16 mouse cellular contexts compared by ENCODE assay signal in the genomic region with DNA sequence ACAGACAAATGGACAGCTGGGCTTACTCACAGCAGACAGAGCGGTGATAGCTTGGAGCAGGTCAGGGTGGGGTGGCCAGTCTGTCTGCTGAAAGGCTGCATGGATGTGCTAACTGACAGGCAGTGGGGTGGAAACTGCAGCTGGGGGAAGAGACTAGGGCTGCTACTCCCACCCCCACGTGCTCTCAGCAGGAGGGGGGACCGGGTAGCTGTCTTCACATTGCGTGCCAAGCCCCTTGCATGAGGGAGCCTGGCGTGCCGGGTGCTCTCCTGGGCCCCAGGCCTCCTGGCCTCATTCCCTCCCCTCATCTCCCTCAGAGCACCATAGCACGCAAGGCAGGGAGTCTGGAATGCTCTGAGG. TPM values are rescaled to one million over a fixed set of nuclear protein-coding genes. Genes with fewer than 3 reads are reported as not detected.
DNase-seq lines count a peak whose midpoint lies in the region; ATAC-seq lines count a peak whose summit lies in the region.
"Had no signal": no experiment of that assay in that cellular context is flagged by ENCODE, and none has a peak within 500 bp of the region (broad histone marks: within the 10 kb centered on the region; RNA-seq: fewer than 3 reads in every experiment).

No protein-coding gene starts in this region.

- WGBS in hindbrain, embryonic 10.5 days = 42% methylated on average over 7 of the region's 7 CpGs
- 35% methylated on average over 7 of the region's 7 CpGs for WGBS in hindbrain, embryonic 14.5 days
- WGBS in midbrain, embryonic 13.5 days = 44% methylated on average over 7 of the region's 7 CpGs
- 48% methylated on average over 7 of the region's 7 CpGs for WGBS in midbrain, embryonic 11.5 days
- WGBS in hindbrain, embryonic 13.5 days = 30% methylated on average over 7 of the region's 7 CpGs
- WGBS in neural tube, embryonic 15.5 days = 33% methylated on average over 7 of the region's 7 CpGs

- no peak overlapping the region for H3K4me2 ChIP-seq in hindbrain, embryonic 14.5 days (replicated peaks)
- H3K4me2 ChIP-seq in midbrain, embryonic 13.5 days (replicated peaks) = no peak overlapping the region
- H3K4me2 ChIP-seq in midbrain, embryonic 11.5 days = no peak overlapping the region
- no peak overlapping the region for H3K4me2 ChIP-seq in hindbrain, embryonic 13.5 days
- no peak overlapping the region for H3K4me2 ChIP-seq in neural tube, embryonic 15.5 days
- H3K4me2 ChIP-seq: lung, embryonic 15.5 days; stomach, embryonic 15.5 days had no signal

- DNase-seq in hindbrain, embryonic 10.5 days (ENCODE audit: low spot score) = no peak
- no peak for DNase-seq in hindbrain, embryonic 14.5 days (ENCODE audit: low spot score)
- no peak for DNase-seq in midbrain, embryonic 11.5 days (ENCODE audit: low spot score, missing footprints)
- DNase-seq in thymus, postnatal 36 days = no peak
- DNase-seq: adrenal gland, postnatal 10 days; heart, postnatal 4 days; kidney, adult 18-20 months; layer of hippocampus, postnatal 36 days had no signal

- no peak overlapping the region for H3K9ac ChIP-seq in hindbrain, embryonic 14.5 days
- 0 out of 2 replicates have a peak overlapping the region, but pooled peaks have one; percentile 12 for H3K9ac ChIP-seq in midbrain, embryonic 13.5 days (replicated peaks)
- H3K9ac ChIP-seq in midbrain, embryonic 11.5 days (ENCODE audit: low read length) = no peak overlapping the region
- peak overlapping the region; percentile 43 for H3K9ac ChIP-seq in hindbrain, embryonic 13.5 days
- H3K9ac ChIP-seq in neural tube, embryonic 15.5 days (replicated peaks) = 0 out of 2 replicates have a peak overlapping the region, but pooled peaks have one; percentile 17
- H3K9ac ChIP-seq: lung, embryonic 15.5 days; stomach, embryonic 15.5 days had no signal

- peaks cover 33% of the 10 kb centered on the region for H3K4me1 ChIP-seq in hindbrain, embryonic 10.5 days (replicated peaks)
- peaks cover 22% of the 10 kb centered on the region for H3K4me1 ChIP-seq in hindbrain, embryonic 14.5 days (replicated peaks; ENCODE audit: control insufficient read depth, insufficient read depth, low read length)
- H3K4me1 ChIP-seq in midbrain, embryonic 13.5 days (replicated peaks) = peaks cover 44% of the 10 kb centered on the region
- peaks cover 16% of the 10 kb centered on the region for H3K4me1 ChIP-seq in midbrain, embryonic 11.5 days (ENCODE audit: control insufficient read depth, insufficient read depth, low read length)
- peaks cover 30% of the 10 kb centered on the region for H3K4me1 ChIP-seq in hindbrain, embryonic 13.5 days (replicated peaks)
- peaks cover 23% of the 10 kb centered on the region for H3K4me1 ChIP-seq in neural tube, embryonic 15.5 days
- H3K4me1 ChIP-seq: lung, embryonic 15.5 days; stomach, embryonic 15.5 days had no signal

- H3K27me3 ChIP-seq in hindbrain, embryonic 10.5 days (ENCODE audit: insufficient read depth, poor library complexity, severe bottlenecking) = peaks cover 28% of the 10 kb centered on the region
- 0 out of 2 replicates have a peak, but pooled peaks cover 4% of the 10 kb centered on the region for H3K27me3 ChIP-seq in hindbrain, embryonic 14.5 days (ENCODE audit: control insufficient read depth, insufficient read depth, low read length)
- H3K27me3 ChIP-seq in midbrain, embryonic 13.5 days = peaks cover 43% of the 10 kb centered on the region
- peaks cover 3% of the 10 kb centered on the region; the same call in 1 of the 2 replicates for H3K27me3 ChIP-seq in midbrain, embryonic 11.5 days (ENCODE audit: control insufficient read depth, insufficient read depth, low read length)
- H3K27me3 ChIP-seq in hindbrain, embryonic 13.5 days = peaks cover 37% of the 10 kb centered on the region; the same call in 1 of the 2 replicates
- peaks cover 9% of the 10 kb centered on the region; the same call in 1 of the 2 replicates for H3K27me3 ChIP-seq in neural tube, embryonic 15.5 days (replicated peaks)

- H3K9me3 ChIP-seq in hindbrain, embryonic 10.5 days = no peaks in the 10 kb centered on the region
- no peaks in the 10 kb centered on the region for H3K9me3 ChIP-seq in hindbrain, embryonic 14.5 days (ENCODE audit: control insufficient read depth, low read length)
- no peaks in the 10 kb centered on the region for H3K9me3 ChIP-seq in midbrain, embryonic 13.5 days
- no peaks in the 10 kb centered on the region for H3K9me3 ChIP-seq in midbrain, embryonic 11.5 days (ENCODE audit: control insufficient read depth, low read length)
- no peaks in the 10 kb centered on the region for H3K9me3 ChIP-seq in hindbrain, embryonic 13.5 days
- H3K9me3 ChIP-seq in neural tube, embryonic 15.5 days (replicated peaks) = no peaks in the 10 kb centered on the region
- H3K9me3 ChIP-seq: lung, embryonic 15.5 days; stomach, embryonic 15.5 days had no signal

- H3K4me3 ChIP-seq in hindbrain, embryonic 10.5 days = no peak overlapping the region
- no peak overlapping the region for H3K4me3 ChIP-seq in hindbrain, embryonic 14.5 days (replicated peaks; ENCODE audit: low read length)
- no peak overlapping the region for H3K4me3 ChIP-seq in midbrain, embryonic 13.5 days (replicated peaks)
- H3K4me3 ChIP-seq in midbrain, embryonic 11.5 days (ENCODE audit: low read depth, low read length) = no peak overlapping the region
- H3K4me3 ChIP-seq in hindbrain, embryonic 13.5 days = no peak overlapping the region
- H3K4me3 ChIP-seq in neural tube, embryonic 15.5 days (replicated peaks) = no peak overlapping the region
- H3K4me3 ChIP-seq: lung, embryonic 15.5 days; stomach, embryonic 15.5 days had no signal

- no peak for ATAC-seq in hindbrain, embryonic 14.5 days (ENCODE audit: low FRiP score)
- 0 out of 2 replicates have a peak, but pooled peaks have one; percentile 32 for ATAC-seq in midbrain, embryonic 13.5 days
- no peak for ATAC-seq in midbrain, embryonic 11.5 days (ENCODE audit: low FRiP score)
- ATAC-seq in hindbrain, embryonic 13.5 days (ENCODE audit: low FRiP score) = 0 out of 2 replicates have a peak, but pooled peaks have one; percentile 23
- ATAC-seq in neural tube, embryonic 15.5 days (ENCODE audit: low FRiP score) = peak; percentile 25; the same call in 1 of the 2 replicates

- no peaks in the 10 kb centered on the region for H3K36me3 ChIP-seq in hindbrain, embryonic 10.5 days
- H3K36me3 ChIP-seq in hindbrain, embryonic 14.5 days (replicated peaks; ENCODE audit: control insufficient read depth, insufficient read depth) = no peaks in the 10 kb centered on the region
- no peaks in the 10 kb centered on the region for H3K36me3 ChIP-seq in midbrain, embryonic 13.5 days
- H3K36me3 ChIP-seq in midbrain, embryonic 11.5 days (ENCODE audit: control insufficient read depth, insufficient read depth, low read length) = no peaks in the 10 kb centered on the region
- H3K36me3 ChIP-seq in hindbrain, embryonic 13.5 days = no peaks in the 10 kb centered on the region
- H3K36me3 ChIP-seq in neural tube, embryonic 15.5 days = no peaks in the 10 kb centered on the region
- H3K36me3 ChIP-seq: lung, embryonic 15.5 days; stomach, embryonic 15.5 days had no signal

- peak overlapping the region; percentile 30; the same call in 1 of the 2 replicates for H3K27ac ChIP-seq in hindbrain, embryonic 10.5 days
- H3K27ac ChIP-seq in hindbrain, embryonic 14.5 days = no peak overlapping the region
- peak overlapping the region; percentile 59 for H3K27ac ChIP-seq in midbrain, embryonic 13.5 days
- H3K27ac ChIP-seq in midbrain, embryonic 11.5 days (ENCODE audit: low read depth, low read length) = no peak overlapping the region
- peak overlapping the region; percentile 70; the same call in 1 of the 2 replicates for H3K27ac ChIP-seq in hindbrain, embryonic 13.5 days
- peak overlapping the region; percentile 56; the same call in 1 of the 2 replicates for H3K27ac ChIP-seq in neural tube, embryonic 15.5 days (replicated peaks)
- H3K27ac ChIP-seq: lung, embryonic 15.5 days; stomach, embryonic 15.5 days had no signal

RNA-seq across cellular contexts. Expression of a gene that starts 18.5 kb away (rescaled TPM):
- 4.8 and 10.8 TPM in 2 replicates for polyA plus RNA-seq in hindbrain, embryonic 10.5 days (2016; fragmentation: Nextera tagmentation; extraction: Ambion mirVana)
- polyA plus RNA-seq in hindbrain, embryonic 14.5 days (2014; fragmentation: Nextera tagmentation; extraction: Ambion mirVana) = 29.9 and 33.4 TPM in 2 replicates
- polyA plus RNA-seq in midbrain, embryonic 13.5 days (2015; fragmentation: Nextera tagmentation; extraction: Ambion mirVana) = 14.4 and 16.5 TPM in 2 replicates
- polyA plus RNA-seq in midbrain, embryonic 11.5 days (2014; fragmentation: Nextera tagmentation; extraction: Ambion mirVana) = 14.3 and 15.3 TPM in 2 replicates
- 23.6 and 24.6 TPM in 2 replicates for polyA plus RNA-seq in hindbrain, embryonic 13.5 days (2015; fragmentation: Nextera tagmentation; extraction: Ambion mirVana)
- 33.7 and 40.5 TPM in 2 replicates for polyA plus RNA-seq in neural tube, embryonic 15.5 days (2015; fragmentation: Nextera tagmentation; extraction: Ambion mirVana)
- polyA plus RNA-seq: C2C12 had no signal

RNA-seq across cellular contexts. Expression of a gene that starts 24.3 kb away (rescaled TPM):
- polyA plus RNA-seq in hindbrain, embryonic 10.5 days (2016; fragmentation: Nextera tagmentation; extraction: Ambion mirVana) = 7.5 and 18.5 TPM in 2 replicates
- polyA plus RNA-seq in hindbrain, embryonic 14.5 days (2014; fragmentation: Nextera tagmentation; extraction: Ambion mirVana) = 29.5 and 30.5 TPM in 2 replicates
- polyA plus RNA-seq in midbrain, embryonic 13.5 days (2015; fragmentation: Nextera tagmentation; extraction: Ambion mirVana) = 13.6 and 16.2 TPM in 2 replicates
- polyA plus RNA-seq in midbrain, embryonic 11.5 days (2014; fragmentation: Nextera tagmentation; extraction: Ambion mirVana) = 17.7 and 18.9 TPM in 2 replicates
- polyA plus RNA-seq in hindbrain, embryonic 13.5 days (2015; fragmentation: Nextera tagmentation; extraction: Ambion mirVana) = 19.5 and 24.3 TPM in 2 replicates
- polyA plus RNA-seq in neural tube, embryonic 15.5 days (2015; fragmentation: Nextera tagmentation; extraction: Ambion mirVana) = 28.4 and 29.0 TPM in 2 replicates
- polyA plus RNA-seq: C2C12 had no signal

RNA-seq across cellular contexts. Expression of a gene that starts 31.2 kb away (rescaled TPM):
- polyA plus RNA-seq in hindbrain, embryonic 10.5 days (2016; fragmentation: Nextera tagmentation; extraction: Ambion mirVana) = 23.4 and 38.4 TPM in 2 replicates
- 48.6 and 52.3 TPM in 2 replicates for polyA plus RNA-seq in hindbrain, embryonic 14.5 days (2014; fragmentation: Nextera tagmentation; extraction: Ambion mirVana)
- polyA plus RNA-seq in midbrain, embryonic 13.5 days (2015; fragmentation: Nextera tagmentation; extraction: Ambion mirVana) = 25.0 and 30.4 TPM in 2 replicates
- 31.5 and 34.7 TPM in 2 replicates for polyA plus RNA-seq in midbrain, embryonic 11.5 days (2014; fragmentation: Nextera tagmentation; extraction: Ambion mirVana)
- 37.9 and 48.5 TPM in 2 replicates for polyA plus RNA-seq in hindbrain, embryonic 13.5 days (2015; fragmentation: Nextera tagmentation; extraction: Ambion mirVana)
- 62.0 and 62.4 TPM in 2 replicates for polyA plus RNA-seq in neural tube, embryonic 15.5 days (2015; fragmentation: Nextera tagmentation; extraction: Ambion mirVana)
- polyA plus RNA-seq: C2C12 had no signal

RNA-seq across cellular contexts. Expression of a gene that starts 39.5 kb away (rescaled TPM):
- polyA plus RNA-seq in hindbrain, embryonic 10.5 days (2016; fragmentation: Nextera tagmentation; extraction: Ambion mirVana) = 2.4 and 4.6 TPM in 2 replicates
- polyA plus RNA-seq in hindbrain, embryonic 14.5 days (2014; fragmentation: Nextera tagmentation; extraction: Ambion mirVana) = 13.8 and 15.5 TPM in 2 replicates
- polyA plus RNA-seq in midbrain, embryonic 13.5 days (2015; fragmentation: Nextera tagmentation; extraction: Ambion mirVana) = 11.4 and 16.0 TPM in 2 replicates
- 4.1 and 5.0 TPM in 2 replicates for polyA plus RNA-seq in midbrain, embryonic 11.5 days (2014; fragmentation: Nextera tagmentation; extraction: Ambion mirVana)
- 5.6 and 6.1 TPM in 2 replicates for polyA plus RNA-seq in hindbrain, embryonic 13.5 days (2015; fragmentation: Nextera tagmentation; extraction: Ambion mirVana)
- polyA plus RNA-seq in neural tube, embryonic 15.5 days (2015; fragmentation: Nextera tagmentation; extraction: Ambion mirVana) = 9.6 and 13.9 TPM in 2 replicates
- polyA plus RNA-seq: heart, embryonic 14.5 days; liver, adult 2 months had no signal

Comparison
In these comparisons a context has a peak if more than half of its experiments do, and no peak if none do; other contexts are left out.
1. H3K27ac ChIP-seq: peak in hindbrain, embryonic 10.5 days (single experiment), midbrain, embryonic 13.5 days (single experiment), hindbrain, embryonic 13.5 days (single experiment) and neural tube, embryonic 15.5 days (single experiment); none in hindbrain, embryonic 14.5 days (single experiment) and midbrain, embryonic 11.5 days (single experiment).
2. ATAC-seq: peak in midbrain, embryonic 13.5 days (single experiment), hindbrain, embryonic 13.5 days (single experiment) and neural tube, embryonic 15.5 days (single experiment); none in hindbrain, embryonic 14.5 days (single experiment) and midbrain, embryonic 11.5 days (single experiment).
3. H3K9ac ChIP-seq: peak in midbrain, embryonic 13.5 days (single experiment), hindbrain, embryonic 13.5 days (single experiment) and neural tube, embryonic 15.5 days (single experiment); none in hindbrain, embryonic 14.5 days (single experiment) and midbrain, embryonic 11.5 days (single experiment).